Mouse (Mus musculus) midbrain, postnatal 0 days (tissue): ENCODE measurements at regions not wholly inside any gene's neighbourhood (a gene's known extent, or its start where the extent isn't known, plus 50 kb on each side); places are given as distances from the start of the nearest gene placed in this dataset.
A peak's percentile ranks its signal among the peaks of the same experiment; 100 is the strongest.

Experiments
- ATAC-seq: fragments of 200-750 bp; cut with Nextera tagmentation; 2 replicates; pipeline ENCODE4 v1.8.0; 2017; ENCODE audit warnings: moderate number of reproducible peaks, mild to moderate bottlenecking, moderate TSS enrichment, moderate library complexity; ENCODE audit not compliant: low FRiP score
- DNase-seq: peaks from one replicate; pipeline ENCODE4 v3.0.0-alpha.2; 2015; ENCODE audit warnings: low spot score
- H3K27ac ChIP-seq: fragments of 300-500 bp; sonication (generic); 2 replicates; pipeline ENCODE4 v1.5.1; 2014; ENCODE audit warnings: low read depth, mild to moderate bottlenecking, low read length, mixed read lengths
- H3K27me3 ChIP-seq: fragments of 300-500 bp; sonication (generic); 2 replicates; pipeline ENCODE4 v1.6.1; 2014; ENCODE audit warnings: low read length, control low read depth, mixed read lengths; ENCODE audit not compliant: insufficient read depth
- H3K36me3 ChIP-seq: fragments of 300-500 bp; sonication (generic); 2 replicates; pipeline ENCODE4 v1.6.1; 2014; ENCODE audit warnings: low read length, control low read depth, mixed read lengths; ENCODE audit not compliant: insufficient read depth
- H3K4me1 ChIP-seq: fragments of 300-500 bp; sonication (generic); 2 replicates; pipeline ENCODE4 v1.6.1; 2014; ENCODE audit warnings: mild to moderate bottlenecking, control low read depth, antibody characterized with exemption, low read length, mixed read lengths; ENCODE audit not compliant: insufficient read depth
- H3K4me2 ChIP-seq: fragments of 300-500 bp; sonication (generic); 2 replicates; pipeline ENCODE4 v1.6.1; 2014; ENCODE audit warnings: low read depth, mild to moderate bottlenecking, low read length, mixed read lengths; ENCODE audit not compliant: poor library complexity, severe bottlenecking
- H3K4me3 ChIP-seq: fragments of 300-500 bp; sonication (generic); 2 replicates; pipeline ENCODE4 v1.5.1; 2014; ENCODE audit warnings: low read depth, mild to moderate bottlenecking, low read length, moderate library complexity
- H3K9ac ChIP-seq: fragments of 300-500 bp; sonication (generic); replicated peaks from 2 replicates; pipeline ENCODE4 v1.6.1; 2014; ENCODE audit warnings: mild to moderate bottlenecking, low read length, moderate library complexity, mixed read lengths; ENCODE audit not compliant: poor library complexity, severe bottlenecking
- H3K9me3 ChIP-seq: fragments of 300-500 bp; sonication (generic); 2 replicates; pipeline ENCODE4 v1.6.1; 2016; ENCODE audit warnings: low read length, control low read depth
- CTCF ChIP-seq: IDR thresholded peaks from 2 replicates; pipeline ENCODE4 v1.5.1; 2016; ENCODE audit warnings: antibody characterized with exemption, mild to moderate bottlenecking
- WGBS: fragments of 180-500 bp; shearing (Covaris S2); extraction: QIAGEN DNeasy Blood & Tissue Kit; methylation state at CpG from one replicate; pipeline ENCODE4 v1.1.7; 2014; 5-methylcytosine and 5-hydroxymethylcytosine counted together

- DNase-seq: peak; percentile 61
- Histone ChIP-seq H3K36me3 (no peaks in the 10 kb centered on the region), H3K4me1 (no peaks in the 10 kb centered on the region), H3K9ac (no peak overlapping the region), H3K4me2 (no peak overlapping the region), H3K9me3 (no peaks in the 10 kb centered on the region), H3K27me3 (no peaks in the 10 kb centered on the region), H3K27ac (no peak overlapping the region), H3K4me3 (no peak overlapping the region)
- no peak for TF ChIP-seq CTCF
- WGBS: 75% methylated on average over 7 of the region's 7 CpGs
- ATAC-seq: no peak
Measured at GRCm38 (mm10) chr7:40825141-40825742, 72.9 kb upstream of the Vstm2b start.

- H3K27ac ChIP-seq: no peak overlapping the region
- no peaks in the 10 kb centered on the region for H3K4me1 ChIP-seq
- H3K4me3 ChIP-seq: no peak overlapping the region
- WGBS: 85% methylated on average over 5 of the region's 5 CpGs
- H3K9me3 ChIP-seq: no peaks in the 10 kb centered on the region
- DNase-seq (peak; percentile 31), ATAC-seq (no peak)
- no peaks in the 10 kb centered on the region for H3K27me3 ChIP-seq
- H3K4me2 ChIP-seq: no peak overlapping the region
- TF ChIP-seq CTCF: no peak
- no peak overlapping the region for H3K9ac ChIP-seq
- H3K36me3 ChIP-seq: no peaks in the 10 kb centered on the region
Measured at GRCm38 (mm10) chr7:40829526-40829925, 68.6 kb upstream of the Vstm2b start.

- 87% methylated on average over 4 of the region's 4 CpGs for WGBS
- H3K27ac ChIP-seq: no peak overlapping the region
- no peak for TF ChIP-seq CTCF
- no peaks in the 10 kb centered on the region for H3K36me3 ChIP-seq
- DNase-seq: no peak
- no peak for ATAC-seq
- H3K4me2 ChIP-seq: no peak overlapping the region
- H3K4me1 ChIP-seq: no peaks in the 10 kb centered on the region
- H3K27me3 ChIP-seq: no peaks in the 10 kb centered on the region
- H3K9me3 ChIP-seq: no peaks in the 10 kb centered on the region
- no peak overlapping the region for H3K9ac ChIP-seq
- H3K4me3 ChIP-seq: no peak overlapping the region
Measured at GRCm38 (mm10) chr7:40831583-40831982, 66.5 kb upstream of the Vstm2b start.

- DNase-seq (no peak), ATAC-seq (0 out of 2 replicates have a peak, but pooled peaks have one; percentile 23)
- H3K9ac ChIP-seq: no peak overlapping the region
Measured at GRCm38 (mm10) chr7:40842344-40842992, 55.7 kb upstream of the Vstm2b start.

GRCm38 (mm10) chr7:40846512-40846911 is 51.6 kb upstream of the Vstm2b start:
- no peak overlapping the region for H3K27ac ChIP-seq
- no peaks in the 10 kb centered on the region for H3K4me1 ChIP-seq
- DNase-seq (no peak), ATAC-seq (no peak)
- no peak overlapping the region for H3K4me3 ChIP-seq
- no peaks in the 10 kb centered on the region for H3K9me3 ChIP-seq
- no peaks in the 10 kb centered on the region for H3K27me3 ChIP-seq
- no peak overlapping the region for H3K9ac ChIP-seq
- WGBS: 90% methylated on average over 6 of the region's 6 CpGs
- H3K4me2 ChIP-seq: no peak overlapping the region
- no peak for TF ChIP-seq CTCF
- no peaks in the 10 kb centered on the region for H3K36me3 ChIP-seq

More at GRCm38 (mm10) chr7:40842344-40842992, 55.7 kb upstream of the Vstm2b start:
- no peaks in the 10 kb centered on the region for H3K9me3 ChIP-seq
- H3K4me1 ChIP-seq: no peaks in the 10 kb centered on the region
- H3K27ac ChIP-seq: no peak overlapping the region
- no peak overlapping the region for H3K4me3 ChIP-seq
- no peak overlapping the region for H3K4me2 ChIP-seq
- 60% methylated on average over 8 of the region's 8 CpGs for WGBS
- no peaks in the 10 kb centered on the region for H3K36me3 ChIP-seq
- H3K27me3 ChIP-seq: no peaks in the 10 kb centered on the region
- no peak for TF ChIP-seq CTCF
